Mouse (Mus musculus): ENCODE results near the gene Gm28374. TPM values are rescaled to one million over a fixed set of nuclear protein-coding genes. Genes with fewer than 3 reads are reported as not detected.

Gene Gm28374
- total RNA-seq, 2 experiments from 2014 or later = 0.53 to 0.55 TPM

GRCm38 (mm10) chr19:6094119-6094518, 12.1 kb upstream of the Gm28374 start, which contains the start of gene AC131692.1:
AC131692.1 (plus strand) TSS chr19:6094419.
- intact Hi-C loops (cut with DNase I) = no loop called here
- no peak for DNase-seq (ENCODE audit: low spot score in 2 of 2)

GRCm38 (mm10) chr19:6088841-6089240, 6.8 kb upstream of the Gm28374 start:
- intact Hi-C loops (cut with DNase I) = no loop called here
- no peak for DNase-seq (ENCODE audit: low spot score in 2 of 2)

GRCm38 (mm10) chr19:6085417-6085879, 3.4 kb upstream of the Gm28374 start:
- DNase-seq (ENCODE audit: low spot score in 2 of 2) = no peak
- intact Hi-C loops (cut with DNase I) = loop anchor here (1.0 to 2.0 kb wide), 2 partner anchors 29 to 33 kb away; partner anchors contain the start of genes Fau, Mrpl49 and Sac3d1

GRCm38 (mm10) chr19:6084478-6085248, 2.6 kb upstream of the Gm28374 start, which contains the start of the genes Zfpl1 and Cdca5:
Zfpl1 (minus strand) TSS chr19:6084956.
Cdca5 (plus strand) TSS chr19:6084983.
- peak; percentile 97 to 98 for DNase-seq (ENCODE audit: low spot score in 2 of 2)
- intact Hi-C loops (cut with DNase I) = loop anchor here (1.0 to 2.0 kb wide), 2 partner anchors 28 to 34 kb away; partner anchors contain the start of genes Fau, Mrpl49 and Sac3d1

GRCm38 (mm10) chr19:6079983-6080480, 2.0 kb downstream of the Gm28374 start, which contains the start of gene Tmem262:
Tmem262 (plus strand) TSS chr19:6080033.
- intact Hi-C loops (cut with DNase I) = no loop called here

GRCm38 (mm10) chr19:6076564-6077393, 5.3 kb downstream of the Gm28374 start, which contains the start of gene Vps51:
Vps51 (minus strand) TSS chr19:6077231.
- DNase-seq (ENCODE audit: low spot score in 2 of 2) = peak; percentile 87 to 94
- intact Hi-C loops (cut with DNase I) = no loop called here

More at GRCm38 (mm10) chr19:6079983-6080480, 2.0 kb downstream of the Gm28374 start, which contains the start of gene Tmem262:
- DNase-seq (ENCODE audit: low spot score in 2 of 2) = no peak

GRCm38 (mm10) chr19:6073889-6074288, 8.2 kb downstream of the Gm28374 start:
- intact Hi-C loops (cut with DNase I) = no loop called here

GRCm38 (mm10) chr19:6071261-6071660, 10.8 kb downstream of the Gm28374 start:
- no peak for DNase-seq (ENCODE audit: low spot score in 2 of 2)
- intact Hi-C loops (cut with DNase I) = no loop called here

More at GRCm38 (mm10) chr19:6073889-6074288, 8.2 kb downstream of the Gm28374 start:
- no peak for DNase-seq (ENCODE audit: low spot score in 2 of 2)

GRCm38 (mm10) chr19:6070571-6071250, 11.3 kb downstream of the Gm28374 start:
- intact Hi-C loops (cut with DNase I) = no loop called here
- no peak for DNase-seq (ENCODE audit: low spot score in 2 of 2)

GRCm38 (mm10) chr19:6069851-6070250, 12.2 kb downstream of the Gm28374 start:
- intact Hi-C loops (cut with DNase I) = loop anchor here (5.0 kb wide), 1 partner anchor 47 kb away; the partner anchor contains the start of gene Sac3d1
- no peak for DNase-seq (ENCODE audit: low spot score in 2 of 2)

GRCm38 (mm10) chr19:6068951-6069350, 13.1 kb downstream of the Gm28374 start:
- intact Hi-C loops (cut with DNase I) = loop anchor here (5.0 kb wide), 1 partner anchor 48 kb away; the partner anchor contains the start of gene Sac3d1
- no peak for DNase-seq (ENCODE audit: low spot score in 2 of 2)

GRCm38 (mm10) chr19:6067724-6068415, 14.2 kb downstream of the Gm28374 start, which contains the start of gene Tm7sf2:
Tm7sf2 (minus strand) TSS chr19:6068373.
- DNase-seq (ENCODE audit: low spot score in 2 of 2) = peak; percentile 82 to 91
- intact Hi-C loops (cut with DNase I) = loop anchor here (5.0 kb wide), 1 partner anchor 49 kb away; the partner anchor contains the start of gene Sac3d1

GRCm38 (mm10) chr19:6067011-6067723, 14.9 kb downstream of the Gm28374 start:
- peak; percentile 83 to 87 for DNase-seq (ENCODE audit: low spot score in 2 of 2)
- intact Hi-C loops (cut with DNase I) = loop anchor here (5.0 kb wide), 1 partner anchor 50 kb away; the partner anchor contains the start of gene Sac3d1

GRCm38 (mm10) chr19:6066571-6066970, 15.5 kb downstream of the Gm28374 start:
- intact Hi-C loops (cut with DNase I) = loop anchor here (5.0 kb wide), 1 partner anchor 51 kb away; the partner anchor contains the start of gene Sac3d1
- no peak for DNase-seq (ENCODE audit: low spot score in 2 of 2)

GRCm38 (mm10) chr19:6063081-6063480, 19.0 kb downstream of the Gm28374 start:
- DNase-seq (ENCODE audit: low spot score in 2 of 2) = no peak
- intact Hi-C loops (cut with DNase I) = loop anchor here (5.0 kb wide), 1 partner anchor 274 kb away; no protein-coding TSS in a partner anchor

- intact Hi-C loops (cut with DNase I) = loop anchor here (5.0 kb wide), 1 partner anchor 275 kb away; no protein-coding TSS in a partner anchor
- DNase-seq (ENCODE audit: low spot score in 2 of 2) = no peak
Observed at GRCm38 (mm10) chr19:6062418-6062817, 19.6 kb downstream of the Gm28374 start.

GRCm38 (mm10) chr19:6061641-6062302, 20.3 kb downstream of the Gm28374 start:
- DNase-seq (ENCODE audit: low spot score in 2 of 2) = peak; percentile 44 to 53
- intact Hi-C loops (cut with DNase I) = loop anchor here (5.0 kb wide), 1 partner anchor 276 kb away; no protein-coding TSS in a partner anchor
